Mouse (Mus musculus): ENCODE measurements around the gene Fzd2. TPM values are rescaled to one million over a fixed set of nuclear protein-coding genes. Genes with fewer than 3 reads are reported as not detected.
A peak's percentile ranks its signal among the peaks of the same experiment; 100 is the strongest.

Fzd2 gene
- total RNA-seq, 1 experiment, result 27.9 TPM

DNA sequence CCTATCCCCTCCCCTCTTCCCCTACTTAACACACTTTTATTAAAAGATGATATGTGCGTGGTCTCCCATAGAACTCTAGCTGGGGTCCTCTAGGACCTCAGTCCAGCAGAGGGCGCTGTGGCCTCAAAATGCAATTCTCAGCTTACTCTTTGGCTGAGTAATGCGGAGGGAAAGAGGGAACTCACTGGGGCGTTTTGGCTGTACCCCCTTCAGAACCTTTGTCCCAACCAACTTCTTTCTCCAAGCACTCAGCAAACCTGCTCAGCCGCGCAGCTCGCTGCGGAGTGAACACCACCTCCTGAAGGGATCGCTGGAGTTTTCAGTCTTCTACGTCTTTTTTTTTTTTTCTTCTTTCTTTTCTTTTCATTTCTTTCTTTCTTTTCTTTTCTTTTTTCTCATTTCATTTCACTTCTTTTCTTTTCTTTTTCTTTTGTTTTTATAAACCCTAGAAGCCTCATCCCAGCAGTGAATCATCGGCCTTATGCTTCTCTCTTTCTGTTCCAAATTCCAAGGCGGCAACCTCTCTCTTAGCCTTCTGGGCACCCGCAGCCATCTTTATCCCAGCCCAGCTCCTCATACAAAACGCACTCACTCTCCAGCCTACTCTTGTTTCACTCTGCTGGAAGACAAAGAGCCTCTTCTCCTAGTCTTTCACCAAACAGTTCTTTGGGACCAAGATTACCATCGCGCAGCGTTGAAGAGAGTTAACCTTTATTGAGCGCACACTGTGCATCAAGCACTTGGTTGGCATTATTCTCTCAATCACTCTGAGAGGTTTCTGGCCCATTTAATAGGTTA, 31.1 kb upstream of the Fzd2 start:
- Histone ChIP-seq H3K9ac (ENCODE audit: insufficient read depth, low read depth, low read length, poor library complexity, severe bottlenecking) (peak overlapping the region; percentile 54; the same call in 1 of the 2 replicates), H3K4me3 (ENCODE audit: insufficient read depth in 1 of 2, low read depth in 1 of 2, low read length in 2 of 2, poor library complexity in 1 of 2, severe bottlenecking in 1 of 2) (peak overlapping the region; percentile 41 to 49; a peak in 3 of 4 replicates), H3K27ac (ENCODE audit: insufficient read depth, low read depth, low read length, poor library complexity, severe bottlenecking) (no peak overlapping the region; the same call in 1 of the 2 replicates), H3K36me3 (ENCODE audit: control insufficient read depth, insufficient read depth, low read length, poor library complexity, severe bottlenecking) (no peaks in the 10 kb centered on the region), H3K4me1 (ENCODE audit: control insufficient read depth in 2 of 2, insufficient read depth in 2 of 2, low read length in 2 of 2, poor library complexity in 1 of 2) (peaks cover 2 to 12% of the 10 kb centered on the region in 2 experiments; a peak in 2 of 4 replicates), H3K9me3 (ENCODE audit: control insufficient read depth, insufficient read depth, low read depth, low read length) (no peaks in the 10 kb centered on the region)
- TF ChIP-seq HCFC1 (IDR thresholded peaks at IDR 0.05; ENCODE audit: borderline replicate concordance, insufficient read depth, low read length), result no peak
- peak; percentile 58; the same call in 1 of the 2 replicates for TF ChIP-seq ZNF384 (IDR thresholded peaks at IDR 0.05; ENCODE audit: low read depth, low read length)
- peak; percentile 88 for DNase-seq (ENCODE audit: low read depth, low spot score)
- in situ Hi-C loops (cut with MboI; ENCODE audit: low sequenced_read_pairs in 2 of 2, unreplicated experiment in 2 of 2), result no loop called here

- no peak for DNase-seq (ENCODE audit: low read depth, low spot score)
- Histone ChIP-seq H3K4me1 (ENCODE audit: control insufficient read depth in 2 of 2, insufficient read depth in 2 of 2, low read length in 2 of 2, poor library complexity in 1 of 2) (peaks cover 3 to 17% of the 10 kb centered on the region in 2 experiments; a peak in 3 of 4 replicates), H3K9me3 (ENCODE audit: control insufficient read depth, insufficient read depth, low read depth, low read length) (no peaks in the 10 kb centered on the region), H3K27ac (ENCODE audit: insufficient read depth, low read depth, low read length, poor library complexity, severe bottlenecking) (no peak overlapping the region), H3K9ac (ENCODE audit: insufficient read depth, low read depth, low read length, poor library complexity, severe bottlenecking) (no peak overlapping the region), H3K36me3 (ENCODE audit: control insufficient read depth, insufficient read depth, low read length, poor library complexity, severe bottlenecking) (no peaks in the 10 kb centered on the region), H3K4me3 (ENCODE audit: insufficient read depth in 1 of 2, low read depth in 1 of 2, low read length in 2 of 2, poor library complexity in 1 of 2, severe bottlenecking in 1 of 2) (no peak overlapping the region)
- TF ChIP-seq HCFC1 (IDR thresholded peaks at IDR 0.05; ENCODE audit: borderline replicate concordance, insufficient read depth, low read length) (no peak), CHD2 (IDR thresholded peaks at IDR 0.05; ENCODE audit: low read depth, low read length) (no peak), ZC3H11A (IDR thresholded peaks at IDR 0.05; ENCODE audit: borderline replicate concordance, low read depth, low read length) (no peak), MAFK (IDR thresholded peaks at IDR 0.05; ENCODE audit: insufficient read depth, low read depth, low read length) (no peak), ZNF384 (IDR thresholded peaks at IDR 0.05; ENCODE audit: low read depth, low read length) (no peak)
- in situ Hi-C loops (cut with MboI; ENCODE audit: low sequenced_read_pairs in 2 of 2, unreplicated experiment in 2 of 2), result no loop called here
Measured at GRCm38 (mm10) chr11:102575034-102575433, 29.2 kb upstream of the Fzd2 start.

DNA sequence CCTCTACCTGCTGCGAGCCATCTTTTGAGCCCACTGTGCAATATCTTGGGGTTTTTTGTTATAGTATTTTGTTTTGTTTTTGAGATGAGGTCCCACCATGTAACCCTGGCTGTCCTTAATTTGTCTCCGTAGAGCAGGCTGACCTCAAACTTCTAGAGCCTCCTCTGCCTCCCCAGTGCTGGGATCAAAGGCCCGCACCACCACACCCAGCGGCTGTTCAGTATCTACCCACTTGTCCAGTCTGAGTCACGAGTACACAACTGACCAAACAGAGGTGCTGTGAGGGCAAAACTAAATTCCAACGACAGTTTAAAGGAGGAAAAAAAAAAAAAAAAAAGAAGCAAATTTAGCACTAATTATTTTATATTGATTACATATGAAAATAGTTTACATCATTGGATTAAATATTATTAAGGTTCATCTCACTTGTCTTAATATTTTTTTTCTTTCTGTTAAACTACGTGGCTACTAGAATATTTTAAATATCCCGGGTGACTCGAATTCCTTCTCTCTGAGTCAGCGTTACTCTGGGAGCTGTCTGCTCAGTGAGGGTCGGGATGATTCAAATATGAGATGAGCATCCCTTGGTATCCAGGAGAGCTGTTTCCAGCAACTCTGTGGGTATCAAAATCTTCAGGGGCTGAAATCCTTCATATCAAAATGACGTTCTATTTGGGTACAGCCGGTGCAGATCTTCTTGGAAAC, 28.0 kb upstream of the Fzd2 start:
- Histone ChIP-seq H3K36me3 (ENCODE audit: control insufficient read depth, insufficient read depth, low read length, poor library complexity, severe bottlenecking) (no peaks in the 10 kb centered on the region), H3K27ac (ENCODE audit: insufficient read depth, low read depth, low read length, poor library complexity, severe bottlenecking) (no peak overlapping the region), H3K4me3 (ENCODE audit: insufficient read depth in 1 of 2, low read depth in 1 of 2, low read length in 2 of 2, poor library complexity in 1 of 2, severe bottlenecking in 1 of 2) (no peak overlapping the region), H3K9ac (ENCODE audit: insufficient read depth, low read depth, low read length, poor library complexity, severe bottlenecking) (no peak overlapping the region), H3K4me1 (ENCODE audit: control insufficient read depth in 2 of 2, insufficient read depth in 2 of 2, low read length in 2 of 2, poor library complexity in 1 of 2) (peaks cover 3 to 25% of the 10 kb centered on the region in 2 experiments; a peak in 3 of 4 replicates), H3K9me3 (ENCODE audit: control insufficient read depth, insufficient read depth, low read depth, low read length) (no peaks in the 10 kb centered on the region)
- in situ Hi-C loops (cut with MboI; ENCODE audit: low sequenced_read_pairs in 2 of 2, unreplicated experiment in 2 of 2), result no loop called here
- no peak for DNase-seq (ENCODE audit: low read depth, low spot score)
- TF ChIP-seq ZC3H11A (IDR thresholded peaks at IDR 0.05; ENCODE audit: borderline replicate concordance, low read depth, low read length) (no peak), HCFC1 (IDR thresholded peaks at IDR 0.05; ENCODE audit: borderline replicate concordance, insufficient read depth, low read length) (no peak), CHD2 (IDR thresholded peaks at IDR 0.05; ENCODE audit: low read depth, low read length) (no peak), ZNF384 (IDR thresholded peaks at IDR 0.05; ENCODE audit: low read depth, low read length) (no peak), MAFK (IDR thresholded peaks at IDR 0.05; ENCODE audit: insufficient read depth, low read depth, low read length) (no peak)

GRCm38 (mm10) chr11:102578341-102579118, 25.7 kb upstream of the Fzd2 start:
- Histone ChIP-seq H3K27ac (ENCODE audit: insufficient read depth, low read depth, low read length, poor library complexity, severe bottlenecking) (peak overlapping the region; percentile 89), H3K4me1 (ENCODE audit: control insufficient read depth in 2 of 2, insufficient read depth in 2 of 2, low read length in 2 of 2, poor library complexity in 1 of 2) (peaks cover 13 to 32% of the 10 kb centered on the region in 2 experiments), H3K9ac (ENCODE audit: insufficient read depth, low read depth, low read length, poor library complexity, severe bottlenecking) (peak overlapping the region; percentile 66; the same call in 1 of the 2 replicates), H3K9me3 (ENCODE audit: control insufficient read depth, insufficient read depth, low read depth, low read length) (no peaks in the 10 kb centered on the region), H3K4me3 (ENCODE audit: insufficient read depth in 1 of 2, low read depth in 1 of 2, low read length in 2 of 2, poor library complexity in 1 of 2, severe bottlenecking in 1 of 2) (peak overlapping the region; percentile 55 to 64), H3K36me3 (ENCODE audit: control insufficient read depth, insufficient read depth, low read length, poor library complexity, severe bottlenecking) (no peaks in the 10 kb centered on the region)
- in situ Hi-C loops (cut with MboI; ENCODE audit: low sequenced_read_pairs in 2 of 2, unreplicated experiment in 2 of 2), result no loop called here
- TF ChIP-seq HCFC1 (IDR thresholded peaks at IDR 0.05; ENCODE audit: borderline replicate concordance, insufficient read depth, low read length) (peak; percentile 61), MAFK (IDR thresholded peaks at IDR 0.05; ENCODE audit: insufficient read depth, low read depth, low read length) (no peak), ZNF384 (IDR thresholded peaks at IDR 0.05; ENCODE audit: low read depth, low read length) (peak; percentile 79)
- DNase-seq (ENCODE audit: low read depth, low spot score), result peak; percentile 96

Measured in ES-E14 (cell line).